ENCODE assay signal across 11 mouse cellular contexts in genomic region chr10:12827306-12827705, GRCm38 (mm10). TPM values are rescaled to one million over a fixed set of nuclear protein-coding genes. Genes with fewer than 3 reads are reported as not detected.
DNase-seq lines count a peak whose midpoint lies in the region; ATAC-seq lines count a peak whose summit lies in the region.
"Had no signal": no experiment of that assay in that cellular context is flagged by ENCODE, and none has a peak within 500 bp of the region (broad histone marks: within the 10 kb centered on the region; RNA-seq: fewer than 3 reads in every experiment).

No protein-coding gene starts in this region.

- WGBS in heart, embryonic 10.5 days = 74% methylated on average over 3 of the region's 3 CpGs
- 76% methylated on average over 3 of the region's 3 CpGs for WGBS in kidney, embryonic 14.5 days
- 81% methylated on average over 3 of the region's 3 CpGs for WGBS in neural tube, embryonic 15.5 days

- ATAC-seq in kidney, embryonic 14.5 days (ENCODE audit: low FRiP score, low TSS enrichment) = no peak
- ATAC-seq in neural tube, embryonic 15.5 days (ENCODE audit: low FRiP score) = no peak
- ATAC-seq in erythroid progenitor cell, adult 5-6 weeks (replicated peaks; ENCODE audit: low FRiP score, poor library complexity, severe bottlenecking) = no peak

- no peaks in the 10 kb centered on the region for H3K27me3 ChIP-seq in heart, embryonic 10.5 days (ENCODE audit: insufficient read depth, poor library complexity, severe bottlenecking)
- H3K27me3 ChIP-seq in kidney, embryonic 14.5 days (ENCODE audit: control insufficient read depth, insufficient read depth, low read length) = no peaks in the 10 kb centered on the region
- no peaks in the 10 kb centered on the region for H3K27me3 ChIP-seq in neural tube, embryonic 15.5 days (replicated peaks)

- H3K36me3 ChIP-seq in heart, embryonic 10.5 days = no peaks in the 10 kb centered on the region
- no peaks in the 10 kb centered on the region for H3K36me3 ChIP-seq in kidney, embryonic 14.5 days (ENCODE audit: control insufficient read depth, insufficient read depth, low read length)
- no peaks in the 10 kb centered on the region for H3K36me3 ChIP-seq in neural tube, embryonic 15.5 days

- peaks cover 45% of the 10 kb centered on the region for H3K4me1 ChIP-seq in heart, embryonic 10.5 days
- H3K4me1 ChIP-seq in kidney, embryonic 14.5 days (ENCODE audit: control insufficient read depth, insufficient read depth, low read length) = peaks cover 14% of the 10 kb centered on the region; the same call in 1 of the 2 replicates
- no peaks in the 10 kb centered on the region; the same call in 1 of the 2 replicates for H3K4me1 ChIP-seq in neural tube, embryonic 15.5 days

- intact Hi-C loops in heart, postnatal 25 days (cut with DNase I) = no loop called here

- H3K4me2 ChIP-seq in kidney, embryonic 14.5 days (replicated peaks; ENCODE audit: low read depth, low read length) = no peak overlapping the region
- H3K4me2 ChIP-seq in neural tube, embryonic 15.5 days = no peak overlapping the region

- H3K4me3 ChIP-seq in heart, embryonic 10.5 days = no peak overlapping the region
- H3K4me3 ChIP-seq in kidney, embryonic 14.5 days (ENCODE audit: low read length) = no peak overlapping the region
- no peak overlapping the region for H3K4me3 ChIP-seq in neural tube, embryonic 15.5 days (replicated peaks)

- DNase-seq in heart, embryonic 10.5 days (ENCODE audit: low spot score) = no peak
- no peak for DNase-seq in heart, postnatal 25 days (ENCODE audit: low spot score)
- DNase-seq in kidney, adult 11 months = no peak
- DNase-seq in neural tube, embryonic 10.5 days (ENCODE audit: extremely low spot score, low spot score) = no peak
- DNase-seq in testis, postnatal 14 days (ENCODE audit: low spot score) = peak; percentile 26
- DNase-seq: kidney, adult 18-20 months; right cerebral cortex, postnatal 4 days had no signal

- H3K9ac ChIP-seq in kidney, embryonic 14.5 days (ENCODE audit: low read depth, low read length) = no peak overlapping the region
- no peak overlapping the region for H3K9ac ChIP-seq in neural tube, embryonic 15.5 days (replicated peaks)
- H3K9ac ChIP-seq: liver, embryonic 14.5 days had no signal

- H3K27ac ChIP-seq in heart, embryonic 10.5 days = 0 out of 2 replicates have a peak overlapping the region, but pooled peaks have one; percentile 42
- H3K27ac ChIP-seq in kidney, embryonic 14.5 days (ENCODE audit: low read depth, low read length) = peak overlapping the region; percentile 3; the same call in 1 of the 2 replicates
- peak overlapping the region; percentile 23; the same call in 1 of the 2 replicates for H3K27ac ChIP-seq in neural tube, embryonic 15.5 days (replicated peaks)
- H3K27ac ChIP-seq: liver, embryonic 14.5 days had no signal

- no peaks in the 10 kb centered on the region for H3K9me3 ChIP-seq in heart, embryonic 10.5 days
- no peaks in the 10 kb centered on the region for H3K9me3 ChIP-seq in kidney, embryonic 14.5 days (ENCODE audit: control insufficient read depth, low read length)
- no peaks in the 10 kb centered on the region for H3K9me3 ChIP-seq in neural tube, embryonic 15.5 days (replicated peaks)

RNA-seq across cellular contexts. Expression of gene Utrn, which starts 41.9 kb away (rescaled TPM):
- polyA plus RNA-seq in heart, embryonic 10.5 days (2016; fragmentation: Nextera tagmentation; extraction: Ambion mirVana) = 65.2 and 68.5 TPM in 2 replicates
- 10 to 100 TPM; 67.1 to 69.4 TPM for total RNA-seq in heart, postnatal 25 days (2021)
- polyA plus RNA-seq in kidney, embryonic 14.5 days (2014; fragmentation: Nextera tagmentation; extraction: Ambion mirVana) = 46.2 and 91.4 TPM in 2 replicates
- polyA plus RNA-seq in neural tube, embryonic 15.5 days (2015; fragmentation: Nextera tagmentation; extraction: Ambion mirVana) = 27.5 and 36.5 TPM in 2 replicates
- 8.3 and 23.5 TPM in 2 replicates for total RNA-seq in erythroid progenitor cell, adult 5-6 weeks (2015; ENCODE audit: low replicate concordance)
- 6.3 and 11.8 TPM in 2 replicates for total RNA-seq in erythroid progenitor cell, adult 5-6 weeks (2017; ENCODE audit: low replicate concordance)
